Mouse (Mus musculus): ENCODE results near the gene Phldb2. TPM values are rescaled to one million over a fixed set of nuclear protein-coding genes. Genes with fewer than 3 reads are reported as not detected.

Phldb2 gene
- total RNA-seq, 2 experiments from 2014 or later: 87.3 to 88.9 TPM

GRCm38 (mm10) chr16:45892928-45893327 is 60.5 kb downstream of the Phldb2 start:
- peak; percentile 50 for DNase-seq

- no peak for DNase-seq
These were observed 62.8 kb downstream of the Phldb2 start for GRCm38 (mm10) chr16:45890471-45891200.

GRCm38 (mm10) chr16:45889636-45890035 is 63.8 kb downstream of the Phldb2 start:
- no peak for DNase-seq

GRCm38 (mm10) chr16:45886599-45886998 is 66.8 kb downstream of the Phldb2 start:
- no peak for DNase-seq

- DNase-seq: no peak
These were observed 69.2 kb downstream of the Phldb2 start for GRCm38 (mm10) chr16:45884194-45884593.

- DNase-seq: peak; percentile 18
These were observed 72.1 kb downstream of the Phldb2 start for GRCm38 (mm10) chr16:45881177-45881832.

- no peak for DNase-seq
These were observed 73.2 kb downstream of the Phldb2 start for GRCm38 (mm10) chr16:45880101-45880751.

GRCm38 (mm10) chr16:45877739-45878138 is 75.7 kb downstream of the Phldb2 start:
- no peak for DNase-seq

GRCm38 (mm10) chr16:45877171-45877570 is 76.2 kb downstream of the Phldb2 start:
- DNase-seq: peak; percentile 29

GRCm38 (mm10) chr16:45873397-45873796 is 80.0 kb downstream of the Phldb2 start:
- DNase-seq: peak; percentile 66

- DNase-seq: peak; percentile 67
These were observed 82.0 kb downstream of the Phldb2 start for GRCm38 (mm10) chr16:45871286-45871976.

- no peak for DNase-seq
These were observed 82.7 kb downstream of the Phldb2 start for GRCm38 (mm10) chr16:45870651-45871050.

GRCm38 (mm10) chr16:45869044-45869443 is 84.4 kb downstream of the Phldb2 start:
- DNase-seq: no peak

GRCm38 (mm10) chr16:45857277-45857863 is 96.0 kb downstream of the Phldb2 start:
- DNase-seq: no peak

GRCm38 (mm10) chr16:45854499-45854898 is 98.9 kb downstream of the Phldb2 start:
- no peak for DNase-seq

GRCm38 (mm10) chr16:45849045-45849444 is 104.4 kb downstream of the Phldb2 start:
- DNase-seq: no peak

- DNase-seq: no peak
These were observed 108.5 kb downstream of the Phldb2 start for GRCm38 (mm10) chr16:45844875-45845274.

GRCm38 (mm10) chr16:45844049-45844780 is 109.2 kb downstream of the Phldb2 start:
- DNase-seq: peak; percentile 90

- DNase-seq: peak; percentile 63
These were observed 110.0 kb downstream of the Phldb2 start for GRCm38 (mm10) chr16:45843351-45843891.

GRCm38 (mm10) chr16:45842440-45842839 is 111.0 kb downstream of the Phldb2 start:
- DNase-seq: peak; percentile 21

- DNase-seq: no peak
These were observed 111.6 kb downstream of the Phldb2 start for GRCm38 (mm10) chr16:45841806-45842205.
